Mouse (Mus musculus): Measurements from ENCODE around the gene Olfr410. TPM values are rescaled to one million over a fixed set of nuclear protein-coding genes. Genes with fewer than 3 reads are reported as not detected.

Olfr410 gene
- not detected for polyA plus RNA-seq (2015; fragmentation: Illumina TruSeq; extraction: RNeasy Lipid Tissue Mini Kit (QIAGEN cat#74804); ENCODE audit: low read depth, low replicate concordance)

DNA sequence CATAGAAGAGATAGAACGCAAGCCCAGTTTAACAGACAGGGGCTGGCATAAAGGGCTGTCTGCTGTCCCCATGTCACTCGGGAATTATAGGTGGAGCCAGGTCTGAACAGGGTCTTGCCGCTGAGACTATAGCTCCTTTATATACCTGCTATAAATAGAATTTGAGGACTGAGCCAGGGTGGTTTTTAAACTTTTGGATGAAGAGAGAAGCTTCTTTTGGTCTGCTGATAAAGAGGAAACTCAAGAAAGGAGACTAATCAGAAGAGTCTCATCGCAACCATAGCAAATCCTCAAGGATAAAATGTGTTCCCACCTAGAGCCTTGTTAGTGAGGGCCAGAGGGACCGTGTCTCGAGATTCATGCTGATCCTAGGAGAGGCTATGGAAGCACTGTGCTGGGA is at the start of gene Olfr410:
TSS of gene Olfr410 (minus strand) at position 101 of the 400 bp plus-strand sequence.

GRCm38 (mm10) chr11:74361769-74362168 is 23.9 kb upstream of the Olfr410 start, which contains the start of gene Olfr412:
Olfr412 (plus strand) TSS chr11:74362069.

GRCm38 (mm10) chr11:74352550-74352949 is 14.7 kb upstream of the Olfr410 start, which contains the start of gene Olfr411:
Olfr411 (minus strand) TSS chr11:74352650.

DNA sequence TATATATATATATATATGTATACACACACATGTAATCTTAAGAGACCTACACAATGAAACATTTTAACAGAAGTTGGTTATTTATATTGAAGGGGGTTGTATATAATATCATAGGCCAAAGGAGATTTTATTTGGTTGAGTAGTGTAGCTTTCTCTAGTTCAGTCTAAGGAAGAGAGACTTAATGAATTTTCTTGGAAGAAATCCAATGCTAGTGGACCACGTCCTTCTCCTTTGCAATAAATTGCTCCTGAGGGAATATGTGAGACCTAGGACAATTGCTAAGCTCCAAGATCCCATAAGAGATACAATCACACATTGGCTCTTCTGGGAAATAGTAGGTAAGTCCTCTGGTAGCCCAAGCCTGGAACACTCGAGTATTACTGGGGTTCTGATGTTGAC is 54.4 kb downstream of the Olfr410 start, which contains the start of gene Olfr59:
TSS of gene Olfr59 (plus strand) at position 301 of the 400 bp plus-strand sequence.

Other genes with a start within 250 kb of the Olfr410 start
- gene Olfr401, start 224.3 kb downstream of the Olfr410 start, polyA plus RNA-seq (2015; fragmentation: Illumina TruSeq; extraction: RNeasy Lipid Tissue Mini Kit (QIAGEN cat#74804); ENCODE audit: low read depth, low replicate concordance), result not detected
- not detected for gene Olfr402, start 184.5 kb downstream of the Olfr410 start, polyA plus RNA-seq (2015; fragmentation: Illumina TruSeq; extraction: RNeasy Lipid Tissue Mini Kit (QIAGEN cat#74804); ENCODE audit: low read depth, low replicate concordance)
- not detected for gene Olfr403, start 151.8 kb downstream of the Olfr410 start, polyA plus RNA-seq (2015; fragmentation: Illumina TruSeq; extraction: RNeasy Lipid Tissue Mini Kit (QIAGEN cat#74804); ENCODE audit: low read depth, low replicate concordance)
- not detected for gene Olfr43, start 126.7 kb downstream of the Olfr410 start, polyA plus RNA-seq (2015; fragmentation: Illumina TruSeq; extraction: RNeasy Lipid Tissue Mini Kit (QIAGEN cat#74804); ENCODE audit: low read depth, low replicate concordance)
- not detected for gene Olfr406, start 78.2 kb downstream of the Olfr410 start, polyA plus RNA-seq (2015; fragmentation: Illumina TruSeq; extraction: RNeasy Lipid Tissue Mini Kit (QIAGEN cat#74804); ENCODE audit: low read depth, low replicate concordance)
- not detected for gene Olfr59, start 54.3 kb downstream of the Olfr410 start, polyA plus RNA-seq (2015; fragmentation: Illumina TruSeq; extraction: RNeasy Lipid Tissue Mini Kit (QIAGEN cat#74804); ENCODE audit: low read depth, low replicate concordance)
- gene Olfr411, start 14.6 kb upstream of the Olfr410 start, polyA plus RNA-seq (2015; fragmentation: Illumina TruSeq; extraction: RNeasy Lipid Tissue Mini Kit (QIAGEN cat#74804); ENCODE audit: low read depth, low replicate concordance), result not detected
- gene Olfr412, start 24.0 kb upstream of the Olfr410 start, polyA plus RNA-seq (2015; fragmentation: Illumina TruSeq; extraction: RNeasy Lipid Tissue Mini Kit (QIAGEN cat#74804); ENCODE audit: low read depth, low replicate concordance), result not detected